Mouse (Mus musculus) yolk sac, embryonic 10.5 days (tissue): Measurements from ENCODE around the gene Cd37.

Experiments
- DNase-seq: peaks from one replicate; pipeline ENCODE4 v3.0.0-alpha.2; 2017; ENCODE audit warnings: low spot score

Gene Cd37

DNA sequence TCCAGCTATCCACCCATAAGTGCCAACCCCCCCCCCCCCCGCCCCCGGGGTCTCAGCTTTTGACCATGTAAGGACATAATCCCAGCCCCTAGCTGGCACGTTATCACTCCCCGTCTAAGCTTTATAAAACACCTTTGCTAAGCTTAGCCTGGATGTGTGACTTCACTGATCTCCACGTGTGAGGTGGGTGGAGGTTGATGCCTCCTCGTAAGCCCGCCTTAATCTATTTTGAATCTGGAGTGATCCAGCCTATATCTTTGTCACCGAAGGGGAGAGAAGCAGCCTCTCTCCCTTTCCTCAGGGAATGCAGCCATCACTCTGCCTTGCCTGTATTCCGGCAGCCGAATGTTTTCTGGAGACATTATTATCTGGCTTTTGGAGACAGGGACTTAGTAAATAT is 36.3 kb downstream of the Cd37 start:
- no peak for DNase-seq

DNA sequence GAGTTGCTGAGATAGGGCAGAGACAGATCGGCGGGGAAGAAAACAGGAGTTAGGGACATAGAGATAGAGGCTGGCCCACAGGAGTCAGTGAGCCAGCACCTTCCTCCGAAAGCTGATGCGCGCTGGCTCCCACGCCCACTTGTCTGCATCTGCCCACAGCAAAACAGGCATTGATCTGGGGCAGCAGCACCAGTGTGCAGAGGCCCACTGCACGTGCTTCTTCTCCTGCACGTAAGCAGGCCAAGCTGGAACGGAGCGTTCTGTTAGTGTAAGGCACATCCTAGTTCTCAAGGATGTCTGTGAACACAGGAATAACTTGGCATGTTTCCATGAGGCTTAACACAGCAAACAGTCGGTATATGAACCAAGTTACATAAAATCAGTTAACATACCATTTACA is 40.0 kb downstream of the Cd37 start:
- no peak for DNase-seq

DNA sequence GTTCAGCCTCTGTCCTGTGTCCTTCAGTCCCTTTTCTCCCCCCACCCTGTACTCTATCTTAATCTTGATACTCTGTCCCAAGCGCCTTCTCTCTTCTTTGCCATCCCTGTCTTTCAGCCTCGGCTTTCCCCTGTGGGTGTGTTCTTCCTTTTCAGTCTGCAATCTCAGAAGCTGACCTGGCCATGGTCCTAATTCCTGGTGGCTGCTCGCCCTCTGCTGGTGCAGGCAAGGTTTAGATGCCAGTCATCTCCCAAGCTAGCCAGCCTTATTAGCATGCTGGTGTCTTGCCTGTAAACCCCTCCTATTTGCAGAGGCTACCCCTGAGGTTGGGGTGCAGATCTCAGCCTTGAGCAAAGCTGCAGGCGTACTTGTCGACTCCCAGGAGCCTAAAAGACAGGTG is 40.5 kb downstream of the Cd37 start:
- peak; percentile 54 for DNase-seq

- no peak for DNase-seq
These were observed 41.9 kb downstream of the Cd37 start for GRCm38 (mm10) chr7:45196994-45197393.

DNA sequence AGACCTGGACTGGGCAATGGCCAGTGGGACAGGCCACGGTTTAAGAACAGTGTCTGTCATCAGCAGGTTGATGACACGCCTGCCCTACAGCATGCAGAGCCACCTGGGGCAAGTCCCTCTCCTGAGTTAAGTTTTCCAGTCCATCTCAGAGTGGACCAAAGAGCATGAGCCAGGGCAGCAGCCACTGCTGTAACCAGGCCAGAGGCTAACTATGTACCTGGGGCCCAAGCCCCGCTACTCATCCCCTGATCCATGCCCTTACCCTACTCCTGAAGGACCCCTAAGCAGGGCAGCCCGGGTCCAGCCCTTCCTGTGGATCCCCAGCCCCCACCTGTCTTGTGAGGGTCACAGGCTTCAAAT is 42.8 kb downstream of the Cd37 start:
- DNase-seq = no peak

GRCm38 (mm10) chr7:45195341-45196175 is 43.4 kb downstream of the Cd37 start:
- no peak for DNase-seq

- DNase-seq = no peak
These were observed 44.8 kb downstream of the Cd37 start for GRCm38 (mm10) chr7:45193871-45194785.

GRCm38 (mm10) chr7:45193406-45193805 is 45.5 kb downstream of the Cd37 start:
- DNase-seq = no peak

- no peak for DNase-seq
These were observed 46.2 kb downstream of the Cd37 start for GRCm38 (mm10) chr7:45192585-45193310.

DNA sequence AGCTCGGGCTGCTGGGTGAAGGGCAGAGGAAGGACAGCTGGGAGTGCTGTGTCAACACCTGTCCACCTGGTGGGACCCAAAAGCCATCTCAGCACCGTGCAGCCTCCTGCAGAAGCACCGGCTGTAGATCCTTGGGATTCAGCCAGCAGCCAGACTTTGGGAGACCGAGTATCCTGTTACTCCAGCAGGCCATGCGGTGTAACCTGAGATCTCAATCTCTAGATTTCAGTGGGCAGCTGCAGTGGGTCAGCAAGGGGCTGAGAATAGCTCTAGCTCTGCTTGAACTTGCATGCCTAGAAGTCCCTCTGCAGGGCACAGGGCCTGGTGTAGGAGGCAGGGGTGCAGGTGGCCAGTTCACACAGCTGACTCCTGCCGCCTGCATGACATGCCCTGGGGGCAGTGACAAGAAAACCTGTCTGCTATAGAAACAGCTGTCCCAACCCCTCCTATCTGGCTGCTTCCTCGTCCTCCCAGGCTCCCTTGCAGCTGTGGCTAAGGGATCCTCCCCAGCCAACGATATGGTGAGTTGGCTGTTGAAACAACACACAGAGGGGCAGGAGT is 47.0 kb downstream of the Cd37 start:
- DNase-seq = no peak

DNA sequence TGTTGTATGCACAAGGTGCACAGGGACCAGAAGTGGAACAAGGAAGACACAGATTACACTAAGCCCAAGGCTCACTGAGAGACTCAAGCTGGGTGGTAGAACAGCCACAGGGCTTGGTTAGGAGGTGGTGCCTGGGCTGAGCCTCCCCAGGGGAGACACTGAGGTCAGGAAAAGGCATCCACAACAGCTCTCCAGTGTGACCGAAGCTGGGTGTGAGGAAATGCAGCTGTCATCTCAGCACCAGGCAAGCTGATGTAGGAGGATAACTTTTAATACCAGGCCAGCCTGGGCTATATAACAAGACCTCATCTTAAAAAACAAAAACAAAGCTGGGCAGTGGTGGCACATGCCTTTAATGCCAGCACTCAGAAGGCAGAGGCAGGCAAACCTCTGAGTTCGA is 47.8 kb downstream of the Cd37 start:
- DNase-seq = no peak

DNA sequence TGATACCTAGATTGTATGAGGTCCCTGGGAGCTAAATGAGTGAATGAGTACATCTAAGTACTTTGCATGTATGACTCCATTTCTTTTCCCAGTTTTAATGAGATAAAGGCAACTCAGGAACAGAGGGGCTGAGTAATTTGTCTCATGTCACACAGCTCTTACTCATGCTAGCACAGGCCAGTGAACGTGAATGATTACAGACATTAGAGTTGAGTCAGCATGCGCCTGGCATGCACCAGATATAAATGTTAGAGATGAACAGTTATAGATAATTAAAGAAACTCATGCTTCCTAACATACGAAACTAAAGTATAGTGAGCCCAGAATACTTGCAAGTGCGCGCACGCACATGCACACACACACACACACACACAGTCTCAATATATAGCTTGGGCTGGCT is 48.7 kb downstream of the Cd37 start:
- no peak for DNase-seq

DNA sequence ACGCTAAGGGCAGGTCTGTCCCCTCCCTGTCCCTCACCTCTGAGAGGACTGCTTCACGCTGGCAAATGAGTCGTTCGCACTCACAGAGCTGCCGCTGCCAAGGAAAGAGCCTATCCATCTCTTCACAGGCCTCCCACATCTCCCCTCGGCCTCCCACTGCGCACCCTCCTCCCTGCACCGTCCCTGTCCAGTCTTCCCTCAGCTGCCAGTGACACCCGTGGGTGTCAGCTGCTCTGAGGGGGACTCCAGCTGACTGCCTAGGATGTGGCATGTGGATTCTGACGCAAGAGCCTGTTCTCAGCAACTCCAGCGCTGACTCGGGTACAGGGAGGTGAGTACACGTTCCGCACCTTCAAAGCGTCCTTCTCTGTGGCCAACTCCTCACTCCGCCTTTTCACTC is 49.3 kb downstream of the Cd37 start:
- no peak for DNase-seq

DNA sequence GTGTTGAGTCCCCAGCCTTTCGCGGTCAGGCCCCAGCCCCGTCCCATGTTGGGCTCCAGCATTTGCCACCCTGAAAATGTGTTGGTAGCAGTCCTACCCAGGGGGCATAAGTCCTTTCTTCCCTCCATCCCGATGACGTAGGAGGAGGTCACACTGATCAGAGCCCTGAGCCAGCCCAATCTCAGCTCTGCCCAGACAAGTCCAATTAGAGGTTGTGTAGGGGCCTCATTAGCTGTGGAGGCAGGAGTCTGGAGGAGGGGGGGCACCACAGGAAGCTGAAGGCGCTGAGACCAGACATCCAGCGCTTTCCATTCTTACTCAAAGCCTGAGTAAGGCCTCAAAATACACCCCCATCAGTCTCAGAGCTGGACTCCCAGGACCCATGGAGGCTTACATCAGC is 53.0 kb downstream of the Cd37 start:
- no peak for DNase-seq

- no peak for DNase-seq
These were observed 55.2 kb downstream of the Cd37 start for GRCm38 (mm10) chr7:45183672-45184071.
